Mouse (Mus musculus) splenic B cell, adult 2 months (primary cell): ENCODE results near the gene Card10.

ENCODE experiments used
- DNase-seq: peaks from one replicate; pipeline ENCODE4 v3.0.0-alpha.2; 2011; ENCODE audit warnings: low read depth, low spot score
- H3K27me3 ChIP-seq: 2 replicates; pipeline ENCODE4 v1.6.1; 2012; ENCODE audit warnings: mild to moderate bottlenecking, low read length, moderate library complexity, mixed read lengths; ENCODE audit not compliant: control insufficient read depth, poor library complexity, insufficient read depth, severe bottlenecking
- H3K36me3 ChIP-seq: 2 replicates; pipeline ENCODE4 v1.6.1; 2012; ENCODE audit warnings: mild to moderate bottlenecking, low read length, moderate library complexity, mixed read lengths; ENCODE audit not compliant: control insufficient read depth, poor library complexity, insufficient read depth, severe bottlenecking

The Card10 gene

DNA sequence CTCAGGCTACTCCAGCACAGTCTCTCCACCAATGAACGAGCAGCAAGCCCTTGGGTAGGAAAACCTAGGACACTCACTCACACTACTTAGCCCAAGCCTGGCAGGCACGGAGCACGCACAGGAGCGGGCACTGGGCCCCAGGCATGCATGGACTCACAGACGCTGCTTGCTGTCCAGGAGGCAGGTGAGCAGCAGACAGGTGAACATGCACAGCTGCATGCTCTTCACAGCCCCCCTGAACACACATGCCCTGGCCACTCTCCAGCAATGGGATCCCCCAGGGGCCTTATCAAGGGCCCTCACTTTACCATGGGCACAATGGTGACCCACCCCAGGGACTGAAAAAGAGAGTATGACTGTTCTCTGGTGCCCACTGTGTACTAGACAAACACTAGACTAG lies 23.2 kb downstream of the Card10 start:
- no peaks in the 10 kb centered on the region for H3K36me3 ChIP-seq
- DNase-seq: no peak
- no peaks in the 10 kb centered on the region for H3K27me3 ChIP-seq

DNA sequence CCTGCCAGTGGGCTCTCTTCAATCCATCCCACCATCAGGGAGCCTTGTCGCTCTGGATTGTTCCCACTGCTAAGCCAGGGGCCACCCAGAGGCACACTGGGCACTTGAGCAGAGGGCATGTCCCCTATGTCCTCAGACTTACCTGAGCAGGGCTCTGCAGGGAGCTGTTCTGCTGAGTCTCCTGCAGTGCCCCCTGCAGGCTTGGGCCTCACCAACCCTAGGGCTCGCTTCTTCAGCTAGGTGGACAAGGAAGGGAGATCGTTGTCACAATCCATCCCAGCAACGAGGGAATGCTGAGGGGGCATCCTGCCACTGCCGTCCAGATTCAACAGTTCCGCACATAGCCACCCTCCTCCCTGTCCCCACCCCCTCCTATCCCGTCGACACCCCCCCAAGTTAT lies 23.6 kb downstream of the Card10 start:
- H3K27me3 ChIP-seq: no peaks in the 10 kb centered on the region
- DNase-seq: peak; percentile 23
- no peaks in the 10 kb centered on the region for H3K36me3 ChIP-seq

DNA sequence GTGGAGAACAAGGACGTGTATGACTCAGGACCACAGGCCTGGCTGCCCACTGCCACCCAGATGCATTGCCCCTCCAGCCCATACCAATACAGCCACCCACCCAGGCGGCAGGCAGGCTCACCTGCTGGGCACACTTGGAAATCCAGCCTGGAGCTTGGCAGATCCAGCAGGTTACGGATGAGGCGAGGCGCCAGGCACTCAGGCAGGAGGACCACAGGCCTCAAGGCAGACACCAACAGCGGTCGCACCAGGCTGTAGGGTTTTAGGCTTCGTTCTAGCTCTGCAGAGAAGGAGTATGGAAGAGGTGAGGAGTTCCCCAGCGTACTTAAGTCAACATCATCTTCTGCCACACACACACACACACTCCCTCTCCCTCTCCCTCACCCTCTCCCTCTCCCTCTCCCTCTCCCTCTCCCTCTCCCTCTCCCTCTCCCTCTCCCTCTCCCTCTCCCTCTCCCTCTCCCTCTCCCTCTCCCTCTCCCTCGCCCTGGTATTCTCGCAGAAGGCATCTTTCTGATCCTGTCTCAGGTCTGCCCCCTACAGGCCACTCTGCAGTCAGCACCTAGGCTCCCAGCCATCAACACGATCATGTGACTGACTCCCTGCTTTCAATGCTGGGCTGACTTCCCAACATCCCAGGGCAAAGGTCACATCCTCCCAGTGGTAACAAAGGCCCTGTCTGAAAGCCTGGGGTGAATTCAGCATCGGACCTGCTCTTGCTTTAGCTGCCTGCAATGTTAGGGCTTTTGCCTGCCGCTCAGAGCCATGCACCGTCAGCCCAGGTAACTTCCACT lies 24.6 kb downstream of the Card10 start:
- peak; percentile 77 for DNase-seq
- Histone ChIP-seq H3K27me3 (no peaks in the 10 kb centered on the region), H3K36me3 (no peaks in the 10 kb centered on the region)

DNA sequence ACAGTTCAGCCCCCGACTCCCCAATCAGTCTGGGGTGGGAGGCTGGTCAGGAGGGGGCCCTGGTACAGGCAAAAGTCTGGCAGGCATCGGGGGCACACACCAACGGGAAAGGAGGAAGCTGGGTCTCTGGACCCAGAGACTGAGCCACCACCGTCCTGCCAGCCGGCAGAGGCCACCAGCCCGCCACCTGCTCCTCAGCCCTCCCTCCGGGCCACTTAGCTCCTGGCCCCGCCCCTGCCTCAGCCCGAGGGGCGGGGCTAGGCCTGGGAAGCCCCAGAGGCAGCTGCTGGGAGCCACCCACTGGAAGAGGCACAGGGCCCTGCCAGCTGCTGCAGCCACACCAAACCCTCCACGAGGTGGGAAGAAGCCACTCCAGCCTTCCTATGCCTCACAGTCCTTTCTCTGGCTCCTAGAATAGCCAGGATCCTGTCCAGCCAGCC lies 29.5 kb downstream of the Card10 start, which contains the start of gene Mfng:
Gene Mfng, minus strand, starts transcription at position 186 of the 440 bp plus-strand sequence.
- DNase-seq: peak; percentile 90
- Histone ChIP-seq H3K27me3 (no peaks in the 10 kb centered on the region), H3K36me3 (no peaks in the 10 kb centered on the region)

DNA sequence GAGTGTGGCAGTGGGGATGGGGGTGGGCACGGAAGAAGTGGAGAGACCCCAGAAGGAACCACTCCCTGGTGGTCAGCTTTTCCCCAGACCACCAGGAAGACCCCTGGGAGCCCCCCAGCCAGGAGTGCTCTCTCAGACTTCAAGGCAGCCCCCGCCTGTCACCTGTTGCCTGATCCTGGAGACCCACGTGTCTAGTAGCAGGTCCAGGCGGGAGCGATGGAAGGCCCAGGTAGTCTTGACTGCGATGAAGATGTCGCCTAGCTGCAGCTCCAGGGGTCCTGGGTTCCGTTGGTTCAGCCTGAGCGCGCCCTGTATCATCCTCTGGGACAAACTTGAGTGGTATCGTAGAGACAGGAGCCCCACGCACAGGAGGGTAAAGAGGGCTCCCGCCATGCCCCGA lies 30.0 kb downstream of the Card10 start:
- no peaks in the 10 kb centered on the region; the same call in 1 of the 2 replicates for H3K36me3 ChIP-seq
- no peak for DNase-seq

DNA sequence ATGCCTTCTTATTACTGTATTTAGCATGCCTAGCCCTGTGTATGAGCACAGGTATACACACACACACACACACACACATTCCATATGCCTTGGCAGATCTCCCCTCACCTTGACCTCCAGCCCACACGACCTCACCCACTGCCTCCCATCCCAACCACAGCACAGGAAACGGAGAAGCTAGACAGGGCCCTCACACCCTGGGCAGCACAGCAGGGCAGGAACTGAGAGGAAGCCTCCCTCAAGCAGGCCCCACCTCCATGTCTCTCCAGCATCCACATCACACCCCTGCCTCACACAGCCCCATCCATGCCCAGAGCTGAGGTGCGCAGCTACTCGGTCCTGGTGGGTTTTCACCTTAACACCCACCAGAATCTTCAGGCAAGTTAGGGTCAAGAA lies 30.5 kb downstream of the Card10 start:
- Histone ChIP-seq H3K27me3 (no peaks in the 10 kb centered on the region), H3K36me3 (no peaks in the 10 kb centered on the region; the same call in 1 of the 2 replicates)
- DNase-seq: peak; percentile 37

More for the DNA sequence above, 30.0 kb downstream of the Card10 start:
- no peaks in the 10 kb centered on the region for H3K27me3 ChIP-seq

DNA sequence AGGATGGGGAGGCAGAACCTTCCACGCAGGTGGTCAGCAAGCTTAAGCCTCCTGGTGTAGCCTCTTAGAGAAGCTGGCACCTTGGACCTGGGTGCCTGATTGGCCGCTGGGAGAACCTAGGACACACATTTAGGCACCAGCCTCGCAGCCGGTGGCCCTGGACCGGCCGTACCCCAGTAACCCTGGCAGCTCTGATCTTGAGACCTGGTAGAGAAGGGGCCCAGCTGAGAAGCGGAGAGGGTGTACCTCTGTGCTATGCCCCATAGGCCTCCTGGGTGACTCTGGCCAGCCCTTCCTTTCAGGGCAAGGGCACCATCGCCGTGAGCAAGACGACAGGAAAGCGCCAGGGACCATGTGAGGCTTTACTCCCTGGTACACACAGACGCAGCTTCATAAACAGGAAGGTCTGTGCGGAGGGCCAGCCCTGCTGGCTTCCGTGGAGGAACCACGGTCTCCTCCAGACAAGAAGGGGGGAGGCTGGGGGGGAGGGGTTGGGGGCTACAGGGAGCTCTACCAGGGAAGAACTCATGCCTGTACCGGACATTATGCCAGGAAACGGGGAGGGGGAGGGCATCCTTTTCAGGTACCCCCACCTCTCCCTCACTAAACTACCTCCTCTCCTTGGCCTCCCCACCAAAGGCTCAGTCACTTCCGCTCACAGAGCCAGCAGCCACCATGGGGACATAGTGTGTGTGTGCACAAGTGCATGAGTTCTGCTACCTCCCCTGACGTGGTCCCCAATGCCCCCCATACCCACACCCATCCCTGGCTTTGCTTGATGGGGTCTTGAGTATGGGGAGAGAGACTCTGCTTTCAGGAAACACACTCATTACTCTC lies 31.1 kb downstream of the Card10 start:
- Histone ChIP-seq H3K36me3 (peaks cover 4% of the 10 kb centered on the region), H3K27me3 (no peaks in the 10 kb centered on the region)
- DNase-seq: peak; percentile 57

DNA sequence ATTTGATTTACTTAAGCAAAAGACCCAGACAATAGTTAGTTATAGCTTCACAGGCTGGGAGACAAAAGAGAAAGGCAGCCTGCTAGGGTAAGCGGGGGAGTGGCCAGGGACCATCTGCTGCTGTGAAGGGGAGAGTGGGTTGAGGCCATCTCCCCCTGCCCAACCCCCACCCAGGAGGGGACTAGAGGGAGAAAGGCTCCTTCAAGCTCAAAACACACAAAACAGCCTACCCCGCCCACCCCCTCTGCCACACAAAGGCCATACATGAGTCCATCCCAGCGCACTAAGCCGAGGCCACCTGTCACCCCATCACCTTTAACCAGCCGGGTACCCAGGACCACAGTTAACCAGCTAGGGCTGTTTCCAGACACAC lies 31.9 kb downstream of the Card10 start:
- Histone ChIP-seq H3K36me3 (peaks cover 9% of the 10 kb centered on the region), H3K27me3 (no peaks in the 10 kb centered on the region)
- no peak for DNase-seq

DNA sequence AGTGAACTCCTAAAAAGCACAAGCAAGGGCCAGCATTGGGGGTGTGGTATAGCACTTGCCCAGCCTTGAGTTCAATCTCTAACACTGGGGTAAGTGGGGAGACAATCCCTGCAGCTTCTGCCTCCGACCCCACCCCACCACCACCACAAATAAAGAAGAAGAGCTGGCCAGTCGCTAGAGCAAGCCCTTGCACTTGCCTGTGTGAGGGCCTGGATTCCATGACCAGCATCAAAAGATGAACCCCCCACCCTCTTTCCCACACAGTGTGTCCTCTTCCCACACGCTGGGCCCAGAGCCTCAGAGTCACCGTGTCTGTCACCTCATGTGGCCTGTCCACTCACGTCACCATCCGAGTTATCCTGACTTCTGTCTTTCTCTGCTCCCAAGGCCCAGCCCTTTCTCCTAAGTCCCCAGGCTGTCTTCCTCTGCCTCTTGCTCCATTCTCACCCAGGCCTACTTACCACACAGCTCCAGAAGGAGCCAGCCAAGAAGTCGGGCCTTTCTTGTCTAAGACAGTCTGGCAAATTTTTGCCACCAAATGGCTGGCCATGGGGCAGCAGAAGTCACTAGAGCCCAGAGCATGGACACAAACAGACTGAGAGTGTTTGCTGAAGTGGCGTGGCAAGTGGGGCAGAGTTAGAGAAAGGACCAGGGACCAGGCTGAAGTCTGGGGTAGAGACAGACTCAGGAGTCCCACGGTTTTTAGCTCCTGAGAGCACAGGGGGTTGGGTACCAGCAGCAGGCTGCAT lies 32.4 kb downstream of the Card10 start:
- H3K27me3 ChIP-seq: no peaks in the 10 kb centered on the region
- no peak for DNase-seq
- H3K36me3 ChIP-seq: peaks cover 9% of the 10 kb centered on the region

DNA sequence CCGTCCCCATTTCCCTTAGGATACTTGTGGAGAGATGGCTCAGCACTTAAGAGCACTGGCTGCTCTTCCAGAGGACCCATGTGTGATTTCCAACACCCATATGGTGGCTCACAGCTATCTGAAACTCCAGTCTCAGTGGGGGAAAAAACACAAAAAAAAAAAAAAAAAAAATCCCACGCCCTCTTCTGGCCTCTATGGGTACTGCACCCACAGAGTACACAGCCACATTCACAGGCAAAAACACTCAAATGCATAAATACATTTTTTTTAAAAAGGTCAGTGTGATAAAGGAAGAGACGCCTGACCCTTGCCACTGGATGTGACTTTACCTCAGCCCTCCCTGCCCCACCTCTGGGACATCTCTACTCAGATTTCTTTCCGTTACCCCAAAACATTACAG lies 33.8 kb downstream of the Card10 start:
- Histone ChIP-seq H3K36me3 (peaks cover 13% of the 10 kb centered on the region), H3K27me3 (no peaks in the 10 kb centered on the region)
- no peak for DNase-seq

DNA sequence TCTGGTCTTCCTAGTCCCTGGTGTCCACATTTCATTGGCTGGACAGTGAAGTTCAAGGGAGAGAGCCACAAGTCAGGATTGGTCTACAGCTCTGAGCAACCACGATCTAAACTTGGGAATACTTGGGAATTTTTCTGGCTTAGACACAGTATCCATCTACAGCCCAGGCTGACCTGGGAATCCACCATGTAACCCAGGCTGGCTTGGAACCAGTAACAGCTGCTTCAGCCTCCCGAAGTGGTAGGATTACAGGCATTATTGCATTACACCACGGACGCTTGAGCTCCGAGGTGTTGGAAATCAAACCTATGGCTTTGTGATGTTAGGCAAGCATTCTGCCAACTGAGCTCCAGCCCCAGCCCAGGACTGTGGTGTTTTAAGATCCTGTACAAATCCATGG lies 39.1 kb downstream of the Card10 start:
- H3K27me3 ChIP-seq: no peaks in the 10 kb centered on the region
- H3K36me3 ChIP-seq: peaks cover 20% of the 10 kb centered on the region
- DNase-seq: no peak

DNA sequence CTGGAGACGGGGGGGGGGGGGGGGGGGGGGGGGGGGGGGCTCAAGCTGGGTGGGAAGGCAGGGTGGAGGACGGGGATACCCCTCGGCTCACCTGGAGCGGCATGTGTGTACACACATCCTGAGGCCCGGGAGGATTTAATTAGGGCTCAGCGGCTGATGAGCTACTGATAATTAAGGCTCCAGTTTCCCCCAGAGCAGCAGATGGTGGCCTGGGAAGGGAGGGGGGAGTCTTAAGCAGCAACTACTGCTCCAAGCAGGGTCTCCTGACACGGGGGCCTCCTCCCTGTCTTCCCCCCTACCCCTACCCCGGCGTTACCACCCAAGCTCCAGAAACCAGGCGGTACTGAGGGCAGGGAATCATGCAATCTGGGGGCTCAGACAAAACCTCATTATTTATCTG lies 39.6 kb downstream of the Card10 start:
- no peak for DNase-seq
- H3K27me3 ChIP-seq: no peaks in the 10 kb centered on the region
- peaks cover 20% of the 10 kb centered on the region for H3K36me3 ChIP-seq

DNA sequence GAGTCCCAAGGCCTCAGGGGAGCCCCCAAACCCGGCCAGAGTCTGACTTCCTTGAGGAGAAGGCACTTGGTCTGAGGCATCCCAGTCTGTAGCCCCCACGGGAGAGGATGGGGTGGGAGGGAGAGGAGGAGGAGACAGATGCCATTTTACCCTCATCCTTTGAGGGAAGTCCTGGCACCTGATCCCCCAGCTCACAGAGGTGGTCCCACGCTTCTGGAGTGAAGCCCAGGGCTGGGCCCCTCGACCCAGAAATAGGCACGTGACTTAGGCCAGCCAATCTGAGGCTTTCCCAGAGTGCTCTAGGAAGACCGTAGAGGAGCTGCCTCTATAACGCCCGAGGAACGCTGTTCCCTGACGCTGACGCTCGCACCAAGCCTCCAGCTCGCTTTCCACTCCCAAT lies 41.7 kb downstream of the Card10 start:
- H3K27me3 ChIP-seq: no peaks in the 10 kb centered on the region
- DNase-seq: no peak
- H3K36me3 ChIP-seq: peaks cover 13% of the 10 kb centered on the region

DNA sequence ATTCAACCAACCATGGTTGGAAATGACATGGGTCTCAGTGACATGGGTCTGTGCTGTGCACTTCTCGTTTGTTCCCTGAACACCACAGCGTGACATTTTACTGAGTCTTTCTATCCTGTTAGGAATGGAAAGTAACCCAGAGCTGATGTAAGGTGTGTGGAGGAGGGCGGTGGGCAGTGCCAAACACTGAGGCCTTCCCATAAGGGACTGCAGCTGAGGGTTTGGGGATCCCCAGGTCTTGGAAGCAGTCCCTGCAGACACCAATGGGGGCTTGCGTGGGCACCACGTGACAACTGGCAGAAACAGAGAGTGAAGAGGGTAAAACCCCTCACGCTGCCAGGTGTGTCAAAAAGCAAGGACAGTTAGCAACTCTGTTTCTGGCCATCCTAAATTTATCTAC lies 44.7 kb downstream of the Card10 start:
- Histone ChIP-seq H3K36me3 (peaks cover 9% of the 10 kb centered on the region), H3K27me3 (no peaks in the 10 kb centered on the region)
- DNase-seq: no peak
